Mouse (Mus musculus) thymus, postnatal 10 days (tissue): ENCODE results near the gene Adarb2.

Experiments
- DNase-seq, 2 experiments: peaks; one replicate each; pipeline ENCODE4 v3.0.0; 2021; ENCODE audit warnings: low spot score in 2 of 2

The Adarb2 gene

GRCm38 (mm10) chr13:8487756-8488434 lies 285.2 kb downstream of the Adarb2 start:
- no peak for DNase-seq

- DNase-seq = no peak
Measured at GRCm38 (mm10) chr13:8493363-8493762, 290.7 kb downstream of the Adarb2 start.

GRCm38 (mm10) chr13:8499551-8499950 lies 296.9 kb downstream of the Adarb2 start:
- DNase-seq = no peak

GRCm38 (mm10) chr13:8511069-8511817 lies 308.6 kb downstream of the Adarb2 start:
- no peak for DNase-seq

GRCm38 (mm10) chr13:8515979-8516715 lies 313.5 kb downstream of the Adarb2 start:
- no peak for DNase-seq

GRCm38 (mm10) chr13:8519204-8519603 lies 316.5 kb downstream of the Adarb2 start:
- no peak for DNase-seq

GRCm38 (mm10) chr13:8525748-8526631 lies 323.3 kb downstream of the Adarb2 start:
- no peak for DNase-seq

DNA sequence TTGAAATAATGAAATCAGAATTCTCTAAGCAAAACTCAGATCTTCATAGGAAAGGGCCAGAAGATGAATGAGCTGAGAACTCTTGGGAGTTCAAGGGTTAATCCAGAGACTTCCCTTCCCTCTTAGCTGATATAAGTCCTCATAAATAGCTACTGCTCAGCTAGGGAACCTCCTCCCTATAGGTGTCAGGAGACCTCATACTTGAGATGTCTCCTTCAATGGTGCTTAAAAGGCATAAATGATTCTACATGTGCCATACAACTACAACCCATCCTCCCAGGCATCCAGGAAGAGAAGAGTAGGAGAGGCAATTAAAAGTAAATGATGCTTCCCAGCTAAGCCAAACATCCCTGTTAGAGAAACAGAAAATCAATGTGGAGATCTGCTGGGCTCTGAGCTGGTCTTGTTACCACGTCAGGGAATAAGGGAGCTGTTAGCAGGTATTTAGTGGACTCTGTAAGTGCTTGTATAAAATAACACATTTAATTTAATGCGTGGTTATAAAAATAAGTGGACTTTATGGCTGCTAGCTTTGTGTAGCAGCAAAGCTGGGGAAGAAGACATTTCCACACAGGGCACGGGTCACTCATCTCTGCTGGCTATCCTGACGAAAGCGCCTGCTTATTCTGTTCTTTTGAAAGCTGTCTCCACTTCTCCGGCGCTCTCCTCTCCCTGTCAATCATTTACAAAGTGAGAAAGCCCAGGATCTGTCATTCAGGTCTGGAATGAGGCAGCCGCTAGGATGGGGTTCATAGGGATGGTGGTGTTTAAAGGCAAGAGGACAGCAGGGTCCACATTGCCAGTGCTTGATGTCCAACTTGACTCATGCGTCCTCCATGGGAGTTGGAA lies 331.8 kb downstream of the Adarb2 start:
- DNase-seq = no peak

GRCm38 (mm10) chr13:8538481-8538880 lies 335.8 kb downstream of the Adarb2 start:
- no peak for DNase-seq

- no peak for DNase-seq
Measured at GRCm38 (mm10) chr13:8538896-8539295, 336.2 kb downstream of the Adarb2 start.

DNA sequence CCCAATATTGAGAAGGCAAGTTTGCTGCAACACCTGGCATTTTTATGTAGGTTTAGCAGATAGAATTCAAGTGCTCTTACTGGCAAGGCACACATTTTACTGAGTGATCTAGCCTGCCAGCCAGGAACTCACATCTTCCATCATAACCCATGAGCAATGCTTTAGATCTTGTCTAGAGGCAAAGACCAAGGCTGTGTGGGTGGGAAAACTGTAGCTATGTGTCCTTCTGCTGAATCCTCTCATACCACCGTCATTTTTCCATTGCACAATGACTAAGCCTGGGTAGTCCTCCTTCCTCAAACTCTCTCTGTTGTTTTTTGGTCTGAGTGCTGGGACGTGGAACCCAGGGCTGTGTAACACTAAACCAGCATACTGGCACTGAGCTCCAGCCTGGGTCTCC lies 340.0 kb downstream of the Adarb2 start:
- no peak for DNase-seq

GRCm38 (mm10) chr13:8552242-8552641 lies 349.6 kb downstream of the Adarb2 start:
- DNase-seq = no peak

DNA sequence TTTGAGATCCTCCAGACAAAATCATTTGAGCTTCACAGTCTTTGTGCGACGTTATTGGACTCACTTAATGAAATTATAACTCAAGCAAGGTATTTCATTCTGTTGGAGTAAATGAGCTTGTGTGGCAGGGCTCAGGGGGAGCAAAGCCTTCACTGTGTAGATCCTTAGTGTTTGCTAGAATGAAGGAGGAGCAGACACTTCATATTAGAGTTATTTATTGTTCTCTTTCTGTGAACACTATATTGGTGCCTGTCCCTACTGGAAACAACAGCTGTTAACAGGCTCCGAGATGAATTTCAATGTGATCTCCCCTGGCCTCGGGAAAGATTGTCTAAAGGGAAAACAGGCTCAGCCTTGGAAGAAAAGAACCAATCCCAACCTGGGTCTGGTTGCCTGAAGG lies 355.1 kb downstream of the Adarb2 start:
- no peak for DNase-seq

- no peak for DNase-seq
Measured at GRCm38 (mm10) chr13:8560485-8560884, 357.8 kb downstream of the Adarb2 start.

DNA sequence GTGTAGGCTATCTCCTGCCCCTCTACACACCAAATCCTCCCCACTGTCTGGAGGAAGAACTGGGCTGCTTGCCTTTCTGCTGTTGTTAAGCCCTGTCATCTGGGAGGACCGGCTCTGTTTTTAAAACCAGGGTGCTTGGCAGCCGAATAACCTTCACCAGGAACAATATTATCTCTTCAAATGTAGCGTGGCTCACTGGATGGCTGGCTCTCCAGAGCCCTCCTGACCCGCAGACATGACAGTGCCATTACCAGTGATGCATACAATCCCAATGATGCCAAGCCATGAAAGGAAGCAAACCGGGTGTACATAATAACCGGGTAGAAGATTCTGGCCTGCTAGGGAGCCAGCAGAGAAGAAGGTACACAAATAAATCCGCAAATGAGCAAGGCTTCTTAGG lies 360.5 kb downstream of the Adarb2 start:
- no peak for DNase-seq

- DNase-seq = no peak
Measured at GRCm38 (mm10) chr13:8567111-8568026, 364.7 kb downstream of the Adarb2 start.

GRCm38 (mm10) chr13:8570269-8570668 lies 367.6 kb downstream of the Adarb2 start:
- DNase-seq = no peak

- DNase-seq = no peak
Measured at GRCm38 (mm10) chr13:8573908-8574307, 371.2 kb downstream of the Adarb2 start.

GRCm38 (mm10) chr13:8584257-8585005 lies 381.8 kb downstream of the Adarb2 start:
- no peak for DNase-seq
